Mouse (Mus musculus): ENCODE measurements around the gene Nars2. TPM values are rescaled to one million over a fixed set of nuclear protein-coding genes. Genes with fewer than 3 reads are reported as not detected.

Nars2 gene
- total and polyA plus RNA-seq, 3 experiments = 12.1 to 19.1 (median 14.6) TPM

DNA sequence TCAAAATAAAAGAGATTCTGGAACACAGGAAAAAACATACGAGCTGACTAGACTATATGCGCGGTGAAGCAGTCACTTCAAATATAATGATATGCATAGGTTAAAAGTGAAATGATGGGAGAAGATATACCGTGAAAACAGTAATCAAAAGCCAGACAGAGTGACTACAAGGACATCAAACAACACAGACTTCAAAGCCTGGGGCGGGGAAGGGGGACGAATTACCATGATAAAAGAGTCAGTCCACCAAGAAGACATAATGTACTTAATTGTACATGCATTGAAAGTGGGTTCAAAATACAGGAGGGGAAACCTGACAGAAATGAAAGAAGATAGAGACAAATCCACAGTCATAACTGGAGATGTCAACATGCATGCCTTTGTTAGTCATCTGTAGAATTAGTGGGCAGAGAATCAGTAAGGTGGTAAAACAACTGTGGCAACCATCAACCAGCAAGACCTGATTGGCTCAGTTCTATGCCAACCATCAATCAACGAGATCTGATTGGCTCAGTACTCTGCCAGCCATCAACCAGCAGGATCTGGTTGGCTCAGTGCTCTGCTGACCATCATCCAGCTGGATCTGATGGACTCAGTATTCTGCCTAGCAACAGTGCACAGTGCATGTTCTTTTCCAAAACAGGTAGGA lies 30.7 kb upstream of the Nars2 start:
- Histone ChIP-seq H3K9ac (ENCODE audit: insufficient read depth, low read depth) (no peak overlapping the region), H3K79me2 (replicated peaks; ENCODE audit: control insufficient read depth, extremely low read depth, insufficient read depth, poor library complexity, severe bottlenecking) (no peaks in the 10 kb centered on the region), H3K27ac (ENCODE audit: insufficient read depth, low read depth) (no peak overlapping the region), H3K27me3 (replicated peaks) (no peaks in the 10 kb centered on the region), H3K4me3 (replicated peaks in 1 of 3; ENCODE audit: low read depth in 2 of 3, low read length in 2 of 3, poor library complexity in 1 of 3) (no peak overlapping the region), H3K4me2 (ENCODE audit: insufficient read depth, low read depth, poor library complexity, severe bottlenecking) (no peak overlapping the region), H3K9me3 (replicated peaks; ENCODE audit: low read length) (no peaks in the 10 kb centered on the region), H3K4me1 (ENCODE audit: control insufficient read depth in 1 of 2, insufficient read depth in 2 of 2) (no peaks in the 10 kb centered on the region), H3K36me3 (replicated peaks in 1 of 2; ENCODE audit: control insufficient read depth in 1 of 2, insufficient read depth in 1 of 2, low read length in 1 of 2) (no peaks in the 10 kb centered on the region)
- TF ChIP-seq KAT2A (IDR thresholded peaks at IDR 0.05; ENCODE audit: insufficient replicate concordance, low read length) (no peak), SIN3A (IDR thresholded peaks at IDR 0.05; ENCODE audit: low read length) (no peak), MAZ (IDR thresholded peaks at IDR 0.05; ENCODE audit: low read depth, low read length) (no peak), EP300 (IDR thresholded peaks at IDR 0.05; ENCODE audit: low read length) (no peak), MAFK (IDR thresholded peaks at IDR 0.05; ENCODE audit: insufficient replicate concordance, low read length) (no peak), TCF12 (IDR thresholded peaks at IDR 0.05; ENCODE audit: low read depth, low read length) (no peak), CHD2 (IDR thresholded peaks at IDR 0.05; ENCODE audit: low read length) (peak; percentile 88), JUND (conservative IDR thresholded peaks at IDR 0.05; ENCODE audit: low read depth, low read length) (peak; percentile 61; the same call in 1 of the 2 replicates), ETS1 (conservative IDR thresholded peaks at IDR 0.05; ENCODE audit: low read depth, low read length) (no peak), CTCF (conservative IDR thresholded peaks at IDR 0.05 in 1 of 2, IDR thresholded peaks at IDR 0.05 in 1 of 2; ENCODE audit: low read depth in 2 of 2, low read length in 2 of 2) (no peak), JUN (IDR thresholded peaks at IDR 0.05; ENCODE audit: insufficient read depth, low read depth, low read length) (0 out of 2 replicates have a peak, but pooled peaks have one; percentile 8), USF2 (conservative IDR thresholded peaks at IDR 0.05; ENCODE audit: low read depth, low read length) (no peak), CHD1 (IDR thresholded peaks at IDR 0.05; ENCODE audit: low read depth, low read length) (no peak), UBTF (IDR thresholded peaks at IDR 0.05; ENCODE audit: low read depth, low read length) (no peak), IRF4 (IDR thresholded peaks at IDR 0.05; ENCODE audit: low read depth, low read length) (peak; percentile 43; the same call in 1 of the 2 replicates), POLR2AphosphoS2 (IDR thresholded peaks at IDR 0.05; ENCODE audit: low read depth, low read length) (no peak)
- DNase-seq (ENCODE audit: extremely low read depth) = peak; percentile 31
- dilution Hi-C loops (cut with MboI; ENCODE audit: extremely low pct_ligation_motif_present, extremely low pct_unique_long_range_greater_than_20kb, low sequenced_read_pairs) = no loop called here
- in situ Hi-C loops (cut with MboI; ENCODE audit: low pct_ligation_motif_present, low pct_unique_long_range_greater_than_20kb, low sequenced_read_pairs) = no loop called here

DNA sequence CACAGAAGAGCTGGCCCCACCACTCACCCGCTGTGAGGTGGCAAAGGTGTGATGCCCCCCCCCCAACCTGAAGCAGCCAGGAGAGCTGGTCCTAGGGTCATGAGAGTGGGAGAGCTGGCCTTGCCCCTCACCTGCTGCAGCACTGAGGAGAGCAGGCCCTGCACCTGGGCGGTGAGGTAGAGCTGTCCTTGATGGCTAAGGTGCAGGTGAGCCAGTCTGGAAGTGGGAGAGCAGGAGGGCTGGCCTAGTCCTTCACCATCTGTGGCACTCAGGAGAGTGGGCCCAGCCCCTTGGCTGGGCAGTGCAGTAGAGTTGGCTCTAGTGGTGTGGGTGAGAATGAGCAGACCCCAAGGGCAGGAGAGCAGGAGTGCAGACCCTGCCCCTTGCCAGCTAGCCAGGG lies 28.4 kb upstream of the Nars2 start:
- dilution Hi-C loops (cut with MboI; ENCODE audit: extremely low pct_ligation_motif_present, extremely low pct_unique_long_range_greater_than_20kb, low sequenced_read_pairs) (no loop called here), in situ Hi-C loops (cut with MboI; ENCODE audit: low pct_ligation_motif_present, low pct_unique_long_range_greater_than_20kb, low sequenced_read_pairs) (no loop called here)
- no peak for TF ChIP-seq CHD1 (IDR thresholded peaks at IDR 0.05; ENCODE audit: low read depth, low read length)
- no peak for TF ChIP-seq ZNF384 (IDR thresholded peaks at IDR 0.05; ENCODE audit: low read depth, low read length)
- no peaks in the 10 kb centered on the region for H3K36me3 ChIP-seq (replicated peaks in 1 of 2; ENCODE audit: control insufficient read depth in 1 of 2, insufficient read depth in 1 of 2, low read length in 1 of 2)
- no peaks in the 10 kb centered on the region for H3K79me2 ChIP-seq (replicated peaks; ENCODE audit: control insufficient read depth, extremely low read depth, insufficient read depth, poor library complexity, severe bottlenecking)
- no peaks in the 10 kb centered on the region for H3K27me3 ChIP-seq (replicated peaks)
- DNase-seq (ENCODE audit: extremely low read depth) = no peak
- H3K4me3 ChIP-seq (replicated peaks in 1 of 3; ENCODE audit: low read depth in 2 of 3, low read length in 2 of 3, poor library complexity in 1 of 3) = no peak overlapping the region
- no peak overlapping the region for H3K4me2 ChIP-seq (ENCODE audit: insufficient read depth, low read depth, poor library complexity, severe bottlenecking)
- no peaks in the 10 kb centered on the region for H3K4me1 ChIP-seq (ENCODE audit: control insufficient read depth in 1 of 2, insufficient read depth in 2 of 2)
- H3K27ac ChIP-seq (ENCODE audit: insufficient read depth, low read depth) = no peak overlapping the region
- no peaks in the 10 kb centered on the region for H3K9me3 ChIP-seq (replicated peaks; ENCODE audit: low read length)
- H3K9ac ChIP-seq (ENCODE audit: insufficient read depth, low read depth) = no peak overlapping the region

Data from CH12.LX (cell line).